Mouse (Mus musculus): ENCODE data around the gene Sp8. TPM values are rescaled to one million over a fixed set of nuclear protein-coding genes. Genes with fewer than 3 reads are reported as not detected.

The Sp8 gene
- polyA plus RNA-seq, 1 experiment: 0.03 TPM

- H3K27ac ChIP-seq (ENCODE audit: control insufficient read depth, insufficient read depth, low read length): no peak overlapping the region
- no peaks in the 10 kb centered on the region for H3K36me3 ChIP-seq (ENCODE audit: control insufficient read depth, insufficient read depth, low read length)
- no peak for TF ChIP-seq CTCF (IDR thresholded peaks at IDR 0.05; ENCODE audit: borderline replicate concordance, control insufficient read depth, extremely low read depth, insufficient read depth, low read length, poor library complexity)
- TF ChIP-seq POLR2A (IDR thresholded peaks at IDR 0.05; ENCODE audit: control insufficient read depth, extremely low read depth, insufficient read depth, low read length, poor library complexity): no peak
- no peaks in the 10 kb centered on the region for H3K27me3 ChIP-seq (ENCODE audit: control insufficient read depth, insufficient read depth, low read length)
- WGBS: 92% methylated on average over 2 of the region's 2 CpGs
- DNase-seq: no peak
- no peaks in the 10 kb centered on the region for H3K4me1 ChIP-seq (replicated peaks; ENCODE audit: control insufficient read depth, insufficient read depth, low read length)
- H3K4me3 ChIP-seq (ENCODE audit: control insufficient read depth, insufficient read depth, low read length): no peak overlapping the region
These were observed 41.8 kb downstream of the Sp8 start for GRCm38 (mm10) chr12:118887964-118888363.

Other genes with a start within 250 kb of the Sp8 start
- gene Abcb5, start 120.1 kb downstream of the Sp8 start, polyA plus RNA-seq (2012; rRNA removed): not detected in 2 replicates

Data from thymus, adult 2 months (tissue).